Mouse (Mus musculus): ENCODE results near the gene Abca8a. TPM values are rescaled to one million over a fixed set of nuclear protein-coding genes. Genes with fewer than 3 reads are reported as not detected.
"Not testable (repeated sequence)": the region's sequence is repeated elsewhere in the genome, so short reads cannot be mapped to it uniquely, and the experiment has no call there.

Abca8a gene
- polyA plus RNA-seq, 1 experiment from 2014 or later = not detected

DNA sequence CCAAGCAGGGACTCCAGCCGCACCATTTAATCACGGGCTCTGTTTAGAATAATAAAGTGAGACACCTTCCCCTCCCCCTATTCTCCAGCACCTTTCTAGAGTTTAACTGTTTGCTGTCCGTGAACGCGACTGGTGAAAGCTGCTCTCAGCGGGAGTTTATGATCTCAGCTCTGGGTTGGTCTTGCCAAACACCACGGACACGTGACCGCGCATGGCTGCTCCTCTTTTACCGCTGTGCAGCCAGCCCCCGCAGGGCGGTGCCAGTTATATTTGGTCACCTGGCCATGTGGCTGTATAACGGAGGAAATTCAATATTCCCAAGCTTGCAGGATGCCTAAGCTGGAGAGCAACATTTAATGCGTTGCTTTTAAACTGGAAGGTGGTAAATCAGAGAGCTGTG, 100.2 kb downstream of the Abca8a start, which contains the start of gene Abca8b:
Gene Abca8b, minus strand, starts transcription at position 222 of the 400 bp plus-strand sequence.
- peak within 1 kb of the TSS; percentile 31 for H3K4me3 ChIP-seq (ENCODE audit: low read depth, low read length)
- H3K36me3 ChIP-seq (ENCODE audit: control insufficient read depth, insufficient read depth, low read length) = no peaks in the 10 kb centered on the region
- no peaks in the 10 kb centered on the region for H3K27me3 ChIP-seq (ENCODE audit: control insufficient read depth, insufficient read depth, low read length)
- under 1% methylated on average over 15 of the region's 15 CpGs for WGBS
- DNase-seq (ENCODE audit: low spot score) (peak; percentile 81), ATAC-seq (replicated peaks; ENCODE audit: low FRiP score) (peak; percentile 97)
- H3K4me1 ChIP-seq (replicated peaks; ENCODE audit: control insufficient read depth, insufficient read depth, low read length) = no peaks in the 10 kb centered on the region; the same call in 1 of the 2 replicates
- peak within 1 kb of the TSS; percentile 44; the same call in 1 of the 2 replicates for H3K9ac ChIP-seq (ENCODE audit: low read length)
- H3K4me2 ChIP-seq (ENCODE audit: low read depth, low read length, severe bottlenecking) = peak within 1 kb of the TSS; percentile 57
- no peak within 1 kb of the TSS for H3K27ac ChIP-seq (ENCODE audit: low read depth, low read length)
- H3K9me3 ChIP-seq (ENCODE audit: control insufficient read depth, low read length) = no peaks in the 10 kb centered on the region

- ATAC-seq (replicated peaks; ENCODE audit: low FRiP score) (peak; percentile 34), DNase-seq (ENCODE audit: low spot score) (no peak)
- Histone ChIP-seq H3K27ac (ENCODE audit: low read depth, low read length) (no peak overlapping the region), H3K4me3 (ENCODE audit: low read depth, low read length) (peak overlapping the region; percentile 31), H3K4me2 (ENCODE audit: low read depth, low read length, severe bottlenecking) (peak overlapping the region; percentile 57; the same call in 1 of the 2 replicates), H3K4me1 (replicated peaks; ENCODE audit: control insufficient read depth, insufficient read depth, low read length) (no peaks in the 10 kb centered on the region; the same call in 1 of the 2 replicates), H3K9ac (ENCODE audit: low read length) (no peak overlapping the region), H3K36me3 (ENCODE audit: control insufficient read depth, insufficient read depth, low read length) (no peaks in the 10 kb centered on the region), H3K27me3 (ENCODE audit: control insufficient read depth, insufficient read depth, low read length) (no peaks in the 10 kb centered on the region), H3K9me3 (ENCODE audit: control insufficient read depth, low read length) (no peaks in the 10 kb centered on the region)
- WGBS = 9% methylated on average over 3 of the region's 3 CpGs
Observed at GRCm38 (mm10) chr11:109995013-109995412, 100.8 kb downstream of the Abca8a start.

DNA sequence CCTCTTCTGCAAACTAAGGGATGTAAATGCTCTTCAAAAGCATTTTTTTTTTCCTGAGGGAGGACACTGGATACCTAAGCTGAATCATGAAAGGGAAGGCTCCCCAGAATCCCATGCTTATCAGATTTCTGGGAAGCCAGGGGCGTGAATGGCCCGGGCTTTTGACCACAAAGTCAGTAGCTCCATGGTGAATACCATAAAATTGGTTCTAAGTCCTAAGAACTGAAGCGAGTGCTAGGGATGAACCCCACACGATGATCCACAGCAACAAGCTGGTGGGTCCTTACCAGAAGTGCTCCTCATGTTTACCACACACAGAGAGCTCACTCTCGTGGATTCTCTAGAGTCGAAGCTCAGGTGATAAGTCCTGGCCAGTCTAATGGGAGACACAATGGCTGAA, 101.8 kb downstream of the Abca8a start:
- H3K4me3 ChIP-seq (ENCODE audit: low read depth, low read length) = no peak overlapping the region
- no peaks in the 10 kb centered on the region for H3K9me3 ChIP-seq (ENCODE audit: control insufficient read depth, low read length)
- DNase-seq (ENCODE audit: low spot score) = no peak
- no peak overlapping the region for H3K27ac ChIP-seq (ENCODE audit: low read depth, low read length)
- H3K9ac ChIP-seq (ENCODE audit: low read length) = no peak overlapping the region
- no peak for ATAC-seq (replicated peaks; ENCODE audit: low FRiP score)
- H3K27me3 ChIP-seq (ENCODE audit: control insufficient read depth, insufficient read depth, low read length) = no peaks in the 10 kb centered on the region
- no peaks in the 10 kb centered on the region; the same call in 1 of the 2 replicates for H3K4me1 ChIP-seq (replicated peaks; ENCODE audit: control insufficient read depth, insufficient read depth, low read length)
- no peaks in the 10 kb centered on the region for H3K36me3 ChIP-seq (ENCODE audit: control insufficient read depth, insufficient read depth, low read length)
- WGBS = 68% methylated on average over 6 of the region's 6 CpGs
- H3K4me2 ChIP-seq (ENCODE audit: low read depth, low read length, severe bottlenecking) = no peak overlapping the region

DNA sequence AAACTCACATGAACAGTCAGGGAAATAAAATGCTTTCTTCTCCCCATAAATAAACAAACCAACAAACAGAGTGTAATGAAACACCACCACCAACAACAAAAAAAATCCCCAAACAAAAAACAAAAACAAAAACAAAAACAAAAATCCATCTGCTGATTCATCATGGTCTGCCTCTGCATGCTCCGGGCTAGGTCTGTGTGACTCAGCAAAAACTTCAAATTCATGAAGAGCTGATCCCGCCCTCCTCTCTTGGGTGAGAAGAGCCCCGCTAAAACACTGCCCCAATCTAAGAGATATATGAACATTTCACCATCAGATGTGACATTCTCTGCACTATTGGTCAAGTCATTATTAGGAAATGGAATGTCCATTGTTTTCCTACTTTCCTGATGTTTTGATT, 104.5 kb downstream of the Abca8a start:
- DNase-seq (ENCODE audit: low spot score) = no peak
- Histone ChIP-seq H3K4me1 (replicated peaks; ENCODE audit: control insufficient read depth, insufficient read depth, low read length) (no peaks in the 10 kb centered on the region; the same call in 1 of the 2 replicates), H3K4me2 (ENCODE audit: low read depth, low read length, severe bottlenecking) (no peak overlapping the region), H3K4me3 (ENCODE audit: low read depth, low read length) (no peak overlapping the region), H3K9me3 (ENCODE audit: control insufficient read depth, low read length) (no peaks in the 10 kb centered on the region), H3K36me3 (ENCODE audit: control insufficient read depth, insufficient read depth, low read length) (no peaks in the 10 kb centered on the region), H3K27ac (ENCODE audit: low read depth, low read length) (no peak overlapping the region), H3K9ac (ENCODE audit: low read length) (no peak overlapping the region), H3K27me3 (ENCODE audit: control insufficient read depth, insufficient read depth, low read length) (no peaks in the 10 kb centered on the region)
- no peak for ATAC-seq (replicated peaks; ENCODE audit: low FRiP score)
- 89% methylated on average over 3 of the region's 3 CpGs for WGBS

- Histone ChIP-seq H3K4me1 (replicated peaks; ENCODE audit: control insufficient read depth, insufficient read depth, low read length) (no peaks in the 10 kb centered on the region; the same call in 1 of the 2 replicates), H3K36me3 (ENCODE audit: control insufficient read depth, insufficient read depth, low read length) (no peaks in the 10 kb centered on the region), H3K9ac (ENCODE audit: low read length) (no peak overlapping the region), H3K27ac (ENCODE audit: low read depth, low read length) (no peak overlapping the region), H3K4me2 (ENCODE audit: low read depth, low read length, severe bottlenecking) (no peak overlapping the region), H3K27me3 (ENCODE audit: control insufficient read depth, insufficient read depth, low read length) (no peaks in the 10 kb centered on the region), H3K9me3 (ENCODE audit: control insufficient read depth, low read length) (no peaks in the 10 kb centered on the region), H3K4me3 (ENCODE audit: low read depth, low read length) (no peak overlapping the region)
- ATAC-seq (replicated peaks; ENCODE audit: low FRiP score) (no peak), DNase-seq (ENCODE audit: low spot score) (no peak)
- 93% methylated on average over 2 of the region's 2 CpGs for WGBS
Observed at GRCm38 (mm10) chr11:109990256-109990655, 105.5 kb downstream of the Abca8a start.

DNA sequence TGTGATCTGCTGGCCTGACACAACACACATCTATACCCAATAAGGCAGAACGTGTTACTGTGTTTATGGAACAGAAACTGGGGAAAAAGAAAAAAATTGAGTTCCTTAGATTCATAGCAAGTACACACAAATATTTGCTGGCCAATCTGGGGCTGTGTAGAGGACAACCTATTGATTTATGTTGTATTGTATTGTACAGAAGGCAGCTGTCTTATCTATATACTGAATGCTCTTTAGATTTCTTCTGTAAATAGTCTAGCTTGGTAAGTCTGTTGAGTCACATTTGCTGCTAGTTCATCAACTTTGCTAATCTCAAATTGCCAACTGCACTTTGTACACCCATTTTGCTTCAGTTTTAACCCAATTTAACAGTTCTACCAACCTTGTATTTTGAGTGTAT, 107.6 kb downstream of the Abca8a start:
- Histone ChIP-seq H3K4me1 (replicated peaks; ENCODE audit: control insufficient read depth, insufficient read depth, low read length) (no peaks in the 10 kb centered on the region), H3K27ac (ENCODE audit: low read depth, low read length) (no peak overlapping the region), H3K4me3 (ENCODE audit: low read depth, low read length) (no peak overlapping the region), H3K9ac (ENCODE audit: low read length) (no peak overlapping the region), H3K9me3 (ENCODE audit: control insufficient read depth, low read length) (no peaks in the 10 kb centered on the region), H3K36me3 (ENCODE audit: control insufficient read depth, insufficient read depth, low read length) (no peaks in the 10 kb centered on the region), H3K27me3 (ENCODE audit: control insufficient read depth, insufficient read depth, low read length) (no peaks in the 10 kb centered on the region), H3K4me2 (ENCODE audit: low read depth, low read length, severe bottlenecking) (no peak overlapping the region)
- ATAC-seq (replicated peaks; ENCODE audit: low FRiP score) (no peak), DNase-seq (ENCODE audit: low spot score) (no peak)
- WGBS = 78% methylated on average over 1 of the region's 1 CpGs

DNA sequence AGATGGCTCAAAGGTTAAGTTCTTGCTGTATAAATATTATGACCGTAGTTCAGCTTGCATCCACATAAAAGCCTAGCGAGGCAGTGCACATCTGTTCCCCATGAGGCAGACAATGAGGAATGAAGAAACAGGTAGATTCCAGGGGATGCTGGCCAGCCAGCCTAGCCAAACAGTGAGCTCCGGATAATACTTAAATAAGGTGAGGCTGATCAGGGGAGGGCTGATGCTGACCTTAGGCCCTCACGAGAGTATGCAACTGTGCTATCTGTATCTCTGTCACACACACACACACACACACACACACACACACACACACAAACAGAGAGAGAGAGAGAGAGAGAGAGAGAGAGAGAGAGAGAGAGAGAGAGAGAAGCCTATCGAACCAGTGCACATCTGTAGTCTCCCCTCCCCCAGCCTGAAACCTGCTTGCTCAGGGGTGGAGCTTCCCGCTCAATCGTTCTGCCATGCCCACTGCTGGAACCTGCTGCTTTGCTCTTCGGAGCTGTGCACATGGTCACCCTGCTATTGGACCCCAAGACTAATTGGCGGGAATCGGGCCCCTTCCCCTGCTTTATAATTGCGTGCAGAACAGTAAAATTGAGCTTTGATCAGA, 108.2 kb downstream of the Abca8a start:
- H3K27ac ChIP-seq (ENCODE audit: low read depth, low read length); H3K9ac ChIP-seq (ENCODE audit: low read length); H3K4me1 ChIP-seq (replicated peaks; ENCODE audit: control insufficient read depth, insufficient read depth, low read length); DNase-seq (ENCODE audit: low spot score); H3K4me2 ChIP-seq (ENCODE audit: low read depth, low read length, severe bottlenecking); H3K9me3 ChIP-seq (ENCODE audit: control insufficient read depth, low read length); H3K27me3 ChIP-seq (ENCODE audit: control insufficient read depth, insufficient read depth, low read length); H3K36me3 ChIP-seq (ENCODE audit: control insufficient read depth, insufficient read depth, low read length); H3K4me3 ChIP-seq (ENCODE audit: low read depth, low read length): not testable (repeated sequence)
- 0 out of 2 replicates have a peak, but pooled peaks have one; percentile 39 for ATAC-seq (replicated peaks; ENCODE audit: low FRiP score)
- WGBS = 44% methylated on average over 11 of the region's 11 CpGs

DNA sequence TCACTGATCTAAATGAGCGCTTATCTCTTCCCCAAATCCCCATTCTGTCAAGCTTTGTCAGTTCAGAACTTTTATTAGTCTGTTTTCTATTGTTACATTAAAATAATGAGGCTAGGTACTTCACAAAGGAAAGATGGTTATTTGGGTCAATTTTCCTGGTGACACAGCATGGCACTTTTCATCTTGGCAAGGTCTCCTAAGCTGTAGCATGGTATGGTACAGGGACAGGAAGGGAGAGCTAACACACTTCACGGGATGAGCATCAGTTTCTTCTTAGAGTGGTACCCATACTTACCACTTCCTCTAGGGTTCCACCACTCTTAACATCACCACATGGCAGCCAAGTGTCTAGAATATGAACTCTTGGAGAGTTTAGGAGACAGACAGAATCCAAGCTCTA, 113.9 kb downstream of the Abca8a start:
- no peak overlapping the region for H3K9ac ChIP-seq (ENCODE audit: low read length)
- H3K4me2 ChIP-seq (ENCODE audit: low read depth, low read length, severe bottlenecking) = no peak overlapping the region
- H3K27ac ChIP-seq (ENCODE audit: low read depth, low read length) = no peak overlapping the region
- H3K27me3 ChIP-seq (ENCODE audit: control insufficient read depth, insufficient read depth, low read length) = no peaks in the 10 kb centered on the region
- 84% methylated on average over 2 of the region's 2 CpGs for WGBS
- H3K4me1 ChIP-seq (replicated peaks; ENCODE audit: control insufficient read depth, insufficient read depth, low read length) = no peaks in the 10 kb centered on the region
- DNase-seq (ENCODE audit: low spot score) (no peak), ATAC-seq (replicated peaks; ENCODE audit: low FRiP score) (no peak)
- H3K4me3 ChIP-seq (ENCODE audit: low read depth, low read length) = no peak overlapping the region
- H3K9me3 ChIP-seq (ENCODE audit: control insufficient read depth, low read length) = no peaks in the 10 kb centered on the region
- H3K36me3 ChIP-seq (ENCODE audit: control insufficient read depth, insufficient read depth, low read length) = no peaks in the 10 kb centered on the region

Data from forebrain, embryonic 11.5 days (tissue).